Mouse (Mus musculus): ENCODE measurements at regions not wholly inside any gene's neighbourhood (a gene's known extent, or its start where the extent isn't known, plus 50 kb on each side); places are given as distances from the start of the nearest gene placed in this dataset.

GRCm38 (mm10) chr9:61089066-61089686, 283.0 kb upstream of the Tle3 start:
- no peak for DNase-seq (ENCODE audit: low spot score)

GRCm38 (mm10) chr9:61091036-61091435, 281.1 kb upstream of the Tle3 start:
- no peak for DNase-seq (ENCODE audit: low spot score)

GRCm38 (mm10) chr9:61092834-61093479, 279.2 kb upstream of the Tle3 start:
- DNase-seq (ENCODE audit: low spot score): no peak

GRCm38 (mm10) chr9:61095069-61095775, 276.9 kb upstream of the Tle3 start:
- no peak for DNase-seq (ENCODE audit: low spot score)

GRCm38 (mm10) chr9:61101741-61102450, 270.3 kb upstream of the Tle3 start:
- DNase-seq (ENCODE audit: low spot score): no peak

- DNase-seq (ENCODE audit: low spot score): no peak
These were observed 269.5 kb upstream of the Tle3 start for GRCm38 (mm10) chr9:61102451-61103358.

DNA sequence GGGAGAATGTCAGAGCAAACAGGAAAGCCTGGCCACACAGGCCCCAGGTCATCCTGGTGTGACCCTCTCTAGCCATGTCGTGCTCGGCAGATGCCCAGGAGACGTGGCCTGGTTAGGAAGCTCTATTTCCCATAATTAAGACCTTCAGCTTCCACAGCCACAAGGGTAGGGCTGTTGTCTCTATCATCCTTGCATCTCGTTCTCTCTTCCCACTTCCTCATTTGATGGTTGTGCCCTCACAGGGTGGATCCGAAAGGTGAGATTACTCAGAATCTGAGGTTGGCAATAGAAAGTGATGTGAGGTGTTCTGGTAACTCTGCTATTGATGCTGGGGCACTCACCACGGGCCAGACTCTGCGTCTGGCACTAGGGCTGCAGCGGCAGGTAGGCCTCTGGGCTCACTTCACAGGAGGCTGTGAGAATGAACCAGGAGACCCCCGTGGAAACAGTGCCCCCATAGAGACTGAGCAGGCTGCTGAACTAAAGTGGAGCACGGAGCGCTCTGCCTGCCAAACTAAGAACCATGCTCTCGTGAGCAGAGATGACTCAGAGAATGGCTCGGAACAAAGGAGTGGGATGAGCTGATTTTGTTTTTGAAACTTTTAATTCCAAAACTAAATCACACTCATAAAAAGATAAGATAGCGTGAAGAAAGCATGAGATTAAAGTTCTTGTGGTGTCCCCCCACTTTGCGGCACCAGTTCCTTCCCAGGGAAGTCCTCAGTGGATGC, 266.5 kb upstream of the Tle3 start:
- DNase-seq (ENCODE audit: low spot score): no peak

GRCm38 (mm10) chr9:61109519-61110285, 262.5 kb upstream of the Tle3 start:
- DNase-seq (ENCODE audit: low spot score): no peak

- no peak for DNase-seq (ENCODE audit: low spot score)
These were observed 261.0 kb upstream of the Tle3 start for GRCm38 (mm10) chr9:61111206-61111605.

DNA sequence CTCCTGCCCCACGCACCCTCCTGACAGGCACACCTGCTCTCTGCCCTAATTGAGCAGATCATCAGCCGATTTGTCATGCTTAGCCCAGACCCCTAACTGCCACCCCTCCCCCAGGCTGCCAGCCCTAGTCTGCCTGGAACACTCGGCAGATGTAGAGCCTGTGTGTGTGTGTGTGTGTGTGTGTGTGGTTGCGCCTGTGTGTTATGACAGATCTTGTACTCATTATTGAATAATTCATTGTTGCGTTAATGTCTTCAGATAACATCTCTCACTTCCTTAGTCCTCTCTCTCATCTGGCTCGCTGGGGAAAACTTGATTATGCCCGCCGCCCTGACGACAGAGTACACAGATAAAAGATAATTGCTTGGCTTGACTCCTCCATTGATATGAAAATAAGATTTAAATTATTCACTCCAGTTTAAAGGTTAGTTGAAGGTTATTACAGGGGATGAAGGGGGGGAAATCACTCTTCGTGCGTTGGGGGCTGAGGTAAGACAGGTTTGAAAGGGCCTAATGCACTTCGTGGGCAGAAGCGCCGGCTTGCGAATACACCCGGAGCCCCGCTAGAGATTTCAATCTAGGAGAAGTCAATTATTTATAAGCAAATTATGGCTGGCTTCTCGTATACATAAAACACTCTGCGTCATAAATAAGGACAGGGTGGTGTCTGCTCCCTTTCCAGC, 260.3 kb upstream of the Tle3 start:
- no peak for DNase-seq (ENCODE audit: low spot score)

DNA sequence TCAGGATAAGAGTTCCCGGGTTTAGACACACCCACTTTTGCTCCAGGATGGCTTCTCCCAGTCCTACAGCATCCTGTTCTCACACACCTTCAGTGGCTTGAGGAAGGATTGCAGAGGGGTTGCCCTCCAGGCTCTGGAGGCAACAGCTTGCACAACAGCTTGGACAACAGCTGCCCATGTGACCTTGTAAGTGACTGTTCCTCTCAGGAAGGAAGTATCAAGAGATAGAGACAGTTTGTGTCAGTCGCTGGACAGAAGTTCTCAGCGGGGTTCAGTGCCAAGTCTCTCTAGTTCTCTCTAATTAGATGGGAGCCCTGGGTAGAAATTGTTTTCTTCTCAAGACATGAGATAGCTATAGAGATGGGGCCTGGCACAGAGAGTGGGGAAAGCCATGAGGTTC, 252.9 kb upstream of the Tle3 start:
- DNase-seq (ENCODE audit: low spot score): no peak

GRCm38 (mm10) chr9:61120531-61120930, 251.6 kb upstream of the Tle3 start:
- no peak for DNase-seq (ENCODE audit: low spot score)

GRCm38 (mm10) chr9:61120931-61121391, 251.2 kb upstream of the Tle3 start:
- DNase-seq (ENCODE audit: low spot score): peak; percentile 37

GRCm38 (mm10) chr9:61123431-61123830, 248.7 kb upstream of the Tle3 start:
- no peak for DNase-seq (ENCODE audit: low spot score)

- no peak for DNase-seq (ENCODE audit: low spot score)
These were observed 246.4 kb upstream of the Tle3 start for GRCm38 (mm10) chr9:61125769-61126168.

GRCm38 (mm10) chr9:61128077-61128476, 244.1 kb upstream of the Tle3 start:
- no peak for DNase-seq (ENCODE audit: low spot score)

- DNase-seq (ENCODE audit: low spot score): no peak
These were observed 243.0 kb upstream of the Tle3 start for GRCm38 (mm10) chr9:61129186-61129585.

DNA sequence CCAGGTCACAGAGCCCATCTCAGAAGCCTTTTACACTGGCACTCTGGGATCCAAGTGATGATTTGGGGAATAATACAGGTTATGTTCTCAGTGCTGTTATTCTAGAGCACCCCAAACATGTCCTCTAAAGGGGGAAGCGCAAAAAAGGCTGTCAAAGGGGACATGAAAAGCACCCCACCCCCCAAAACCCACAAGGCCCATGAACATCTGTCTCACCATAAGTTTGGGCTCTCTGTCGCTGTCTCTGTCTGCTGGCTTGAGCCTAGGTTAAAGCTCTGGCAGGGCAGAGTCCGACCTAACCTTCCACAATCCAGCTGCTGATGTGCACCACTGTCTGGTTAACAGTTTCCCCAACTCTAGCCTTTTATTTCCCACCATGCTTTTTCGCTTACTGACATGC, 241.3 kb upstream of the Tle3 start:
- DNase-seq (ENCODE audit: low spot score): no peak

DNA sequence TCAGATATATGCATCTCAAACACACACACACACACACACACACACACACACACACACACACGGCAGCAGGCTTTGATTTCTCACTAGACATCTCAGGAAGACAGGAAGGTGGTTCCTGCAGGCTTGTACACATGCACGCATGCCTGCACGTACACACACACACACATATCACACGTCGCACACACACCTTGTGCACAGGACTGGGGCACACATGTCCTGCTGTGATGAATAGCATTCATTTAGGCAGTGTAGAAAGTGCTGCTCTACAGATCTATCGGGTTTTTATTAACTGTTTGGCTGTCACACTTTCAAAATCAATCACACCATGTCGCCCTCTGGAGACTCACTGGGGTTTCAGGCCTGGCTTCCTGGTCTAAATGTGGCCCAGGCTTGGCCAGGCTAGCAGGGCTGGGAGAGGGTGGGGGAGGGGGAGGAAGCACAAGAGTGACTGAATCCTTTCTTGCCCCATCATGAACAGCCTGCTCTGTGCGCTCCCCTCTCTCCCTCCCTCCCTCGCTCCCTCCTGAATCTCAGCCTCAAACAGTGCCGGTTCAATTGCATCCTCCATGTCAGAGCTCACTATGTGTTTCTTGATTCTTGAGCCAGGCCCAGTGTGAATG, 236.8 kb upstream of the Tle3 start:
- DNase-seq (ENCODE audit: low spot score): no peak
